Mouse (Mus musculus): Measurements from ENCODE around the gene Nnat. TPM values are rescaled to one million over a fixed set of nuclear protein-coding genes. Genes with fewer than 3 reads are reported as not detected.

Nnat gene
- polyA plus RNA-seq, 2 experiments, result 299 to 452 TPM

DNA sequence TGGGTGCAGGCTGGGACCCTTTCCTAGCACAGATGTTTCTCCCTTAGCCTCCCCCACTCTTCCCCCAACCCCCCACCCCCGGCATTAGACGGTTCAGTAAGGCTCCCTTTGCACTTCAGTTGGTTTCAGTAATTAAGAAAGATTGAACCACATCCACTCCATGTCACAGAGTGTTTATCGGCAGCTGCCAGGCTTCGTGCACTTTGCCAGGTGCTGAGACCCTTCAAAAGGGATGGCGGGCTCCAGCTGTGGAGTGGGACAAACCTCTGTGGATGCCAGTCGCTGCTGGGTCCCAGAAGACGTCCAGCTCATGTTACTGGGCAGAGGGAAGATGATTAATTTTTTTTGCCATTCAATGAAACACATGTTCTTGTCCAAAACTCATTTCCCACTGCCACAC is 41.4 kb upstream of the Nnat start:
- Histone ChIP-seq H3K4me1 (ENCODE audit: control insufficient read depth, insufficient read depth, low read length) (peaks cover 16% of the 10 kb centered on the region), H3K4me2 (replicated peaks; ENCODE audit: low read depth, low read length, severe bottlenecking) (no peak overlapping the region), H3K9ac (ENCODE audit: low read depth, low read length, severe bottlenecking) (no peak overlapping the region), H3K9me3 (ENCODE audit: control insufficient read depth, low read length) (no peaks in the 10 kb centered on the region), H3K36me3 (ENCODE audit: control insufficient read depth, insufficient read depth, low read length) (no peaks in the 10 kb centered on the region), H3K27me3 (ENCODE audit: control insufficient read depth, insufficient read depth, low read length) (no peaks in the 10 kb centered on the region), H3K4me3 (replicated peaks; ENCODE audit: low read length) (no peak overlapping the region), H3K27ac (replicated peaks; ENCODE audit: low read depth, low read length) (no peak overlapping the region)
- no peak for TF ChIP-seq POLR2A (IDR thresholded peaks at IDR 0.05; ENCODE audit: borderline replicate concordance, extremely low read depth, insufficient read depth, insufficient read length)
- DNase-seq (ENCODE audit: low spot score) (no peak), ATAC-seq (ENCODE audit: low FRiP score, low read depth) (no peak)
- 33% methylated on average over 7 of the region's 7 CpGs for WGBS

DNA sequence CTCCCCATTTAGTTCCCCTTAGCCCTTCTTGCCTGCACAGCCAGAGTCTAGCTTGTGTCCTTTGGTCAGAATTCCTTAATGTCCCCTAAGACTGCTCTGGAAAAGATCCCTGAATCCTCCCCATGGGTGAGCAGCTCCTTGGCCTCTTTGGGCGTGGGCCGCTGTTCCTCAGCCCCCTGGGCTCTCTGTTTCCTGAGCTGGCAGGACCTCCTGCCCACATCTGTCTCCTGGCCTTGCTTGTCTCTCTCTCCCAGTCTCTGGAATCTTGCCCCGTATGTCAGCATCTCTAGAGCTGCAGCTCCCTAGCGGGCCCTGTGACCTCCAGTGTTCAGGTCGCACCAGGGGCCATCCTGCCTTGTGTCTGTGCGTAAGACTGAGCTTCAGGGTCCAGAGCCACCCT is 40.4 kb upstream of the Nnat start:
- Histone ChIP-seq H3K4me2 (replicated peaks; ENCODE audit: low read depth, low read length, severe bottlenecking) (no peak overlapping the region), H3K27ac (replicated peaks; ENCODE audit: low read depth, low read length) (no peak overlapping the region), H3K4me3 (replicated peaks; ENCODE audit: low read length) (no peak overlapping the region), H3K27me3 (ENCODE audit: control insufficient read depth, insufficient read depth, low read length) (no peaks in the 10 kb centered on the region), H3K9me3 (ENCODE audit: control insufficient read depth, low read length) (no peaks in the 10 kb centered on the region), H3K4me1 (ENCODE audit: control insufficient read depth, insufficient read depth, low read length) (peaks cover 6% of the 10 kb centered on the region), H3K36me3 (ENCODE audit: control insufficient read depth, insufficient read depth, low read length) (no peaks in the 10 kb centered on the region), H3K9ac (ENCODE audit: low read depth, low read length, severe bottlenecking) (no peak overlapping the region)
- ATAC-seq (ENCODE audit: low FRiP score, low read depth) (no peak), DNase-seq (ENCODE audit: low spot score) (no peak)
- no peak for TF ChIP-seq POLR2A (IDR thresholded peaks at IDR 0.05; ENCODE audit: borderline replicate concordance, extremely low read depth, insufficient read depth, insufficient read length)
- WGBS, result 70% methylated on average over 6 of the region's 6 CpGs

DNA sequence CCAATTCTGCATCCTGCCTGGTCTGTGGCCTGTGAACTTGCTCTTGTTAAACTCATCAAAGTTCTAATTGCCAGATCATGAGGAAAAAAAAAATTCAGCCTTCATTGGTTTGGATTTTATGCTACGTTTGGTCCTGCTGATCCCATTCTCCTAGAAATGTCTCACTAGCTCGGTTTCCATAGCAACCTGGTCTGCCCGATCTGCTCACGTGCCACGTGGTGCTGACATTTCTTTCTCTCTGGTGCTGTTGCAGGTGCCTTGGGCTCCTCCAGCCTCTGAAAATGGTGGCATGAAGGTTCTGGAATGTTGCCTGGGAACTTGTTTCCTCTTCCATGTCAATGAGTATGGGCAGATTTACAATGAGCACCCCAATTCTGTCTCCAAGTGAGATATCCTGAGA is 39.4 kb upstream of the Nnat start:
- no peak for ATAC-seq (ENCODE audit: low FRiP score, low read depth)
- Histone ChIP-seq H3K4me2 (replicated peaks; ENCODE audit: low read depth, low read length, severe bottlenecking) (no peak overlapping the region), H3K4me3 (replicated peaks; ENCODE audit: low read length) (no peak overlapping the region), H3K27me3 (ENCODE audit: control insufficient read depth, insufficient read depth, low read length) (no peaks in the 10 kb centered on the region), H3K4me1 (ENCODE audit: control insufficient read depth, insufficient read depth, low read length) (peaks cover 4% of the 10 kb centered on the region; the same call in 1 of the 2 replicates), H3K9ac (ENCODE audit: low read depth, low read length, severe bottlenecking) (no peak overlapping the region), H3K27ac (replicated peaks; ENCODE audit: low read depth, low read length) (no peak overlapping the region), H3K36me3 (ENCODE audit: control insufficient read depth, insufficient read depth, low read length) (no peaks in the 10 kb centered on the region), H3K9me3 (ENCODE audit: control insufficient read depth, low read length) (no peaks in the 10 kb centered on the region)
- WGBS, result 36% methylated on average over 5 of the region's 5 CpGs
- DNase-seq (ENCODE audit: low spot score), result peak; percentile 30
- no peak for TF ChIP-seq POLR2A (IDR thresholded peaks at IDR 0.05; ENCODE audit: borderline replicate concordance, extremely low read depth, insufficient read depth, insufficient read length)

DNA sequence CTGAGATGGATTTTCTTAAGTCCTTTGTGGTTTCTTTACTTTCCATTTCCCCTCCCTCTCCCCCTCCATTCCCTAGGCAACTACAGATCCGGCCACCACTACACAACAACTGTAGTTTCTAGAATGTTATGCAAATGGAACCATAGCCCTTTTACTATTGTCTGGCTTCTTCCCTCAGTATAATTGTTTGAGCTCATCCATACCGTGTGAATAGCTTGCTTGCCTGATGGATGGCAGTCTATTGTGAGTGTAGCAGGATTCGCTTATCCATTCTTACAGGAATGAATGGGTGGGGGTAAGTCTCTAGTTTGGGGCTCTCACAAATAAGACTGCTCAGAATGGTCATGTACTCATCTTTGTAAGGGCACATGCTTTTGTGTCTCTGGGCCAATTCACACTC is 37.3 kb upstream of the Nnat start:
- Histone ChIP-seq H3K27me3 (ENCODE audit: control insufficient read depth, insufficient read depth, low read length) (no peaks in the 10 kb centered on the region), H3K4me3 (replicated peaks; ENCODE audit: low read length) (no peak overlapping the region), H3K4me1 (ENCODE audit: control insufficient read depth, insufficient read depth, low read length) (peaks cover 4% of the 10 kb centered on the region; the same call in 1 of the 2 replicates), H3K9ac (ENCODE audit: low read depth, low read length, severe bottlenecking) (no peak overlapping the region), H3K36me3 (ENCODE audit: control insufficient read depth, insufficient read depth, low read length) (no peaks in the 10 kb centered on the region), H3K9me3 (ENCODE audit: control insufficient read depth, low read length) (no peaks in the 10 kb centered on the region), H3K4me2 (replicated peaks; ENCODE audit: low read depth, low read length, severe bottlenecking) (no peak overlapping the region), H3K27ac (replicated peaks; ENCODE audit: low read depth, low read length) (no peak overlapping the region)
- DNase-seq (ENCODE audit: low spot score) (no peak), ATAC-seq (ENCODE audit: low FRiP score, low read depth) (no peak)
- 84% methylated on average over 3 of the region's 3 CpGs for WGBS
- no peak for TF ChIP-seq POLR2A (IDR thresholded peaks at IDR 0.05; ENCODE audit: borderline replicate concordance, extremely low read depth, insufficient read depth, insufficient read length)

DNA sequence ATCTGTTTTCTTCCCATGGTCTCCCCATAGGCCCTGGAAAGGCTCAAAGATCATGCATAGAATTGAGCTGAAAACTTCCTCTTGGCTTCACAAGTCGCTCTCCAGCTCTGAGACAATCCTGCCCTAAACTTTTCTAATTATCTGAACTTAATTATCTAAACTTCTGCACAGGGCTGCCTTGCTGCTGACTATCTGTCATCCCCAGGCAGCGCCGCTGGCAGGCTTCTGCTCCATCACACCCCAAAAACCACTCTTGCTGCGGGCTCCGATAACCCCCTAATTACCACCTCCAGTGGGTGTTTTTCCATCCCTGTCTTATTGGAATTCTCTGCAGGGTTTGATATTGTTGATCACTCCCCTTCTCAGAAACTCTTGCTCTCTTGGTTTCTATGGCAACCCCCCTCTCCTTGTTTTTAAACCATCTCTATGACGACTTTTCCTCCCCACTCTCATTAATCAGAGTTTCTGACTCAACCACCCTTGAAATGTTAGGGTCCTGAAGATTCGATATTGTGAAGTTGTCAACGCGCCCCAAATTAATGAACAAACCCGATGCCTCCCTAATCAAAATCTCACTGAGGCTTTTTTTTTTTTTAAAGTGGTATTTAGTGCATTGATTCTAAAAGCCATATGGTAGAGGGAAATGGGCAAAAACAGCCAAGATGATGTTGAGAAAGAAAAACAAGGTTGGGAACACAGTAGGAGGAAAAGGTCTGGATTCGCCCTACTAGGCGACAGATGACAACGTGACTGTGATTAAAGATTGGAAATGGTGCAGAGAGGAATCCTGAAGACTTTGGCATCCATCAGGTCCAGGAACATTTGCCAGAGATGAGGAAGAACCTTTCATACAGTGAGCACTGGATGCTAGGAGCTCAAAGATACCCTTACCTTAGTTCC is 29.6 kb upstream of the Nnat start:
- Histone ChIP-seq H3K36me3 (ENCODE audit: control insufficient read depth, insufficient read depth, low read length) (no peaks in the 10 kb centered on the region), H3K9me3 (ENCODE audit: control insufficient read depth, low read length) (no peaks in the 10 kb centered on the region), H3K27ac (replicated peaks; ENCODE audit: low read depth, low read length) (no peak overlapping the region), H3K27me3 (ENCODE audit: control insufficient read depth, insufficient read depth, low read length) (no peaks in the 10 kb centered on the region), H3K4me1 (ENCODE audit: control insufficient read depth, insufficient read depth, low read length) (peaks cover 23% of the 10 kb centered on the region), H3K4me3 (replicated peaks; ENCODE audit: low read length) (no peak overlapping the region), H3K9ac (ENCODE audit: low read depth, low read length, severe bottlenecking) (no peak overlapping the region), H3K4me2 (replicated peaks; ENCODE audit: low read depth, low read length, severe bottlenecking) (no peak overlapping the region)
- no peak for DNase-seq (ENCODE audit: low spot score)
- WGBS, result 62% methylated on average over 13 of the region's 13 CpGs
- TF ChIP-seq POLR2A (IDR thresholded peaks at IDR 0.05; ENCODE audit: borderline replicate concordance, extremely low read depth, insufficient read depth, insufficient read length), result no peak
- ATAC-seq (ENCODE audit: low FRiP score, low read depth), result no peak

All from limb, embryonic 14.5 days (tissue).